Mouse (Mus musculus) ES-Bruce4 (cell line): ENCODE results near the gene Dhx37. TPM values are rescaled to one million over a fixed set of nuclear protein-coding genes. Genes with fewer than 3 reads are reported as not detected.
A peak's percentile ranks its signal among the peaks of the same experiment; 100 is the strongest.

ENCODE experiments used
- H3K27ac ChIP-seq: 2 replicates; pipeline ENCODE4 v1.5.1; 2012; ENCODE audit warnings: low read length, inconsistent platforms; ENCODE audit not compliant: insufficient read depth
- H3K27me3 ChIP-seq: 2 replicates; pipeline ENCODE4 v1.6.1; 2012; ENCODE audit warnings: mild to moderate bottlenecking, low read length, inconsistent platforms; ENCODE audit not compliant: control insufficient read depth, poor library complexity, insufficient read depth, severe bottlenecking
- H3K36me3 ChIP-seq: 2 replicates; pipeline ENCODE4 v1.6.1; 2012; ENCODE audit warnings: inconsistent platforms, mild to moderate bottlenecking, low read length, moderate library complexity; ENCODE audit not compliant: control insufficient read depth, poor library complexity, insufficient read depth, severe bottlenecking
- H3K4me1 ChIP-seq: one replicate; pipeline ENCODE4 v1.8.1; 2011; ENCODE audit warnings: low read length; ENCODE audit not compliant: control insufficient read depth, insufficient read depth
- H3K4me3 ChIP-seq: 2 replicates; pipeline ENCODE4 v1.5.1; 2011; ENCODE audit warnings: low read depth, mild to moderate bottlenecking, low read length
- H3K9ac ChIP-seq: 2 replicates; pipeline ENCODE4 v1.6.1; 2012; ENCODE audit warnings: low read depth, mild to moderate bottlenecking, inconsistent platforms; ENCODE audit not compliant: poor library complexity, severe bottlenecking
- H3K9me3 ChIP-seq: replicated peaks from 2 replicates; pipeline ENCODE4 v1.6.1; 2012; ENCODE audit warnings: mild to moderate bottlenecking, low read length, inconsistent platforms; ENCODE audit not compliant: control insufficient read depth, poor library complexity, insufficient read depth, severe bottlenecking
- CTCF ChIP-seq: IDR thresholded peaks from one replicate; pipeline ENCODE4 v1.8.1; 2011; ENCODE audit warnings: low read depth, low read length
- EP300 ChIP-seq: IDR thresholded peaks from 2 replicates; pipeline ENCODE4 v1.6.1; 2011; ENCODE audit warnings: low read depth, low read length; ENCODE audit not compliant: insufficient read depth
- POLR2A ChIP-seq: IDR thresholded peaks from one replicate; pipeline ENCODE4 v1.8.1; 2011; ENCODE audit warnings: low read length; ENCODE audit not compliant: insufficient read depth
- polyA plus RNA-seq: library from polyadenylated mRNA; stranded (reverse); fragments of >200 nt; gene quantifications from 2 replicates; pipeline ENCODE4 v1.2.4, GENCODE M21; 2011; ENCODE audit warnings: low read depth; ENCODE audit not compliant: missing spikeins, insufficient read depth, insufficient read length

Dhx37 gene
- polyA plus RNA-seq, 1 experiment: 35.2 TPM

- no peaks in the 10 kb centered on the region for H3K27me3 ChIP-seq
- no peaks in the 10 kb centered on the region for H3K4me1 ChIP-seq
- H3K9me3 ChIP-seq: no peaks in the 10 kb centered on the region
- no peaks in the 10 kb centered on the region for H3K36me3 ChIP-seq
- no peak for TF ChIP-seq POLR2A
- no peak for TF ChIP-seq CTCF
- TF ChIP-seq EP300: no peak
- H3K9ac ChIP-seq: peak overlapping the region; percentile 59
- peak overlapping the region; percentile 56 for H3K4me3 ChIP-seq
- H3K27ac ChIP-seq: peak overlapping the region; percentile 78
Measured at GRCm38 (mm10) chr5:125404903-125405545, 28.9 kb downstream of the Dhx37 start.

DNA sequence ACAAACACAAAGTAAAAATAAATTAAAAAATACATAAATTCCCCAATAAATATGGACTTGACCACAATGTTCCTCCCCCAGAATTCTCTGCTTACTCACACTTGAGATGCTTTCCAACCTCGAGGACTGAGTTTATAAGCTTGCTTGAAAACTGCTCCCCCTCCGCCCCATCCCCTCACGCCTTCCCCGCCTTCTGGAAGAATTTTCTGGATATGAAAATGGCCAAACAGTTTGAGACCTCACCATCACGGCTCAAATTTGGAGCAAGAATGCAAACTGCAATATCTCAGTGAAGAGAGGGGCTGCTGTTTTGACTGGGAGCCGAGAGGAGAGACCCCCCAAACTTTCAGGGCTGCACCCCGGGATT lies 29.4 kb downstream of the Dhx37 start:
- peak overlapping the region; percentile 59 for H3K9ac ChIP-seq
- H3K27ac ChIP-seq: peak overlapping the region; percentile 78; the same call in 1 of the 2 replicates
- no peaks in the 10 kb centered on the region for H3K27me3 ChIP-seq
- peak overlapping the region; percentile 56 for H3K4me3 ChIP-seq
- no peaks in the 10 kb centered on the region for H3K36me3 ChIP-seq
- no peak for TF ChIP-seq CTCF
- no peak for TF ChIP-seq EP300
- TF ChIP-seq POLR2A: no peak
- H3K4me1 ChIP-seq: no peaks in the 10 kb centered on the region
- no peaks in the 10 kb centered on the region for H3K9me3 ChIP-seq

DNA sequence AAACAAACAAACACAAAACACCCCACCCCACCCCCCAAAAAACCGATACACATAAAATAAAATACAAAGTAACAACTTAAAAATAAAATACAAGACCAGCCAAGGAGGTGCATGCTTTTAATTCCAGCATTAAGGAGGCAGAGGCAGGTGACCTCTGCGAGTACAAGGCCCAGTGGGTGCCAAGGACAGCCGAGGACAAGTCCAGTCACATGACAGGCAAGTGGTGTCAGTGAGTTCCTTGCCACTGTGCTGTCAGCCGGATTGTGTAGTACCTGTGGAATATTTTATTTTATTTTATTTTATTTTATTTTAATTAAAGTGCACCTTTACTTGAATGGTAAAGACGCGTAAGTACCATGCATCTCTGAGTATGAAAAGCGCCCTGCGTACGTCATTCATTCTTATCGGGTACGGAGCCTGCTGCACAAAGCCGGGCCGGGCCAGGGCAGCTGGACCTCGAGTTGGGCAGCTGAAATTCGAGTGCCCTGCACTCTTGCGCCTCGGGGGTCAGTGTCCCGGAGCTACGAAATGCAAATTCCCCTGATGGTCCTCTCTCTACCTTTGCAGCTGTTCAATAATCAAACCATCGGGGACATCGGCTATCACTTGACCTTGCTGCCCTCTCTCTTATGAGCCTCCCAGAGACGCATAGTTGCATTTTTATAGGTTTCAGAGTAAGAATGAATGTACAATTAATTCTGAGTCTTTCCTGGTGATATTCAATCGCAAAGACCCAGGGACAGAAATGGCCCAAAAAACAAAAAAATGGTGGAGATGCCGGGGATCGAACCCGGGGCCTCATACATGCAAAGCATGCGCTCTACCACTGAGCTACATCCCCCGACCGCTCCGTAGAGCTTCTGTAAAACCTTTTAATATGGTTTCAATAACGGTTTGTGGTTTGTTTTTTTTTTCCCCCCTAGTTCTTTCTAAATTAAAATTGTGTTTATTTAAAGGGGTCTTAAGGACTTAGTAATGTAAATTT lies 30.1 kb downstream of the Dhx37 start:
- Histone ChIP-seq H3K9ac (peak overlapping the region; percentile 59), H3K9me3 (no peaks in the 10 kb centered on the region), H3K4me1 (no peaks in the 10 kb centered on the region), H3K36me3 (no peaks in the 10 kb centered on the region), H3K4me3 (peak overlapping the region; percentile 73), H3K27ac (no peak overlapping the region), H3K27me3 (no peaks in the 10 kb centered on the region)
- TF ChIP-seq CTCF (no peak), EP300 (peak; percentile 62; the same call in 1 of the 2 replicates)

- peak overlapping the region; percentile 47 for H3K4me3 ChIP-seq
- H3K36me3 ChIP-seq: no peaks in the 10 kb centered on the region
- peak overlapping the region; percentile 66 for H3K27ac ChIP-seq
- TF ChIP-seq EP300 (no peak), CTCF (no peak), POLR2A (no peak)
- H3K9ac ChIP-seq: peak overlapping the region; percentile 56
- H3K27me3 ChIP-seq: no peaks in the 10 kb centered on the region
- H3K4me1 ChIP-seq: no peaks in the 10 kb centered on the region
- no peaks in the 10 kb centered on the region for H3K9me3 ChIP-seq
Measured at GRCm38 (mm10) chr5:125402991-125403390, 30.9 kb downstream of the Dhx37 start.

- Histone ChIP-seq H3K9me3 (no peaks in the 10 kb centered on the region), H3K9ac (peak overlapping the region; percentile 56), H3K4me1 (no peaks in the 10 kb centered on the region), H3K27ac (peak overlapping the region; percentile 66), H3K27me3 (no peaks in the 10 kb centered on the region), H3K36me3 (no peaks in the 10 kb centered on the region), H3K4me3 (peak overlapping the region; percentile 47)
- no peak for TF ChIP-seq POLR2A
- no peak for TF ChIP-seq EP300
- TF ChIP-seq CTCF: no peak
Measured at GRCm38 (mm10) chr5:125402476-125402875, 31.4 kb downstream of the Dhx37 start.
